Mouse (Mus musculus): Measurements from ENCODE around the gene Zfp668.

Gene Zfp668

GRCm38 (mm10) chr7:127894480-127894879 lies 17.9 kb upstream of the Zfp668 start:
- no peak for DNase-seq

GRCm38 (mm10) chr7:127890798-127891197 lies 14.2 kb upstream of the Zfp668 start, which contains the start of gene Prss53:
Gene Prss53, minus strand, starts transcription at chr7:127890970.
- no peak for DNase-seq

- DNase-seq, result no peak
These were observed 12.2 kb upstream of the Zfp668 start for GRCm38 (mm10) chr7:127888821-127889220.

GRCm38 (mm10) chr7:127887781-127888180 lies 11.2 kb upstream of the Zfp668 start:
- DNase-seq, result no peak

GRCm38 (mm10) chr7:127887191-127887590 lies 10.6 kb upstream of the Zfp668 start:
- no peak for DNase-seq

GRCm38 (mm10) chr7:127886551-127886950 lies 9.9 kb upstream of the Zfp668 start:
- no peak for DNase-seq

GRCm38 (mm10) chr7:127885951-127886350 lies 9.3 kb upstream of the Zfp668 start:
- DNase-seq, result no peak

- no peak for DNase-seq
These were observed 3.8 kb upstream of the Zfp668 start for GRCm38 (mm10) chr7:127880431-127880830.

- DNase-seq, result no peak
These were observed 2.7 kb upstream of the Zfp668 start for GRCm38 (mm10) chr7:127879301-127879700.

GRCm38 (mm10) chr7:127876041-127876466 lies 574 bp downstream of the Zfp668 start, which contains the start of gene Zfp646:
Gene Zfp646, plus strand, starts transcription at chr7:127876221.
- DNase-seq, result peak; percentile 95

GRCm38 (mm10) chr7:127875627-127876001 lies 1.0 kb downstream of the Zfp668 start:
- peak; percentile 99 for DNase-seq

- no peak for DNase-seq
These were observed 1.6 kb downstream of the Zfp668 start for GRCm38 (mm10) chr7:127874812-127875626.

- peak; percentile 15 for DNase-seq
These were observed 6.3 kb downstream of the Zfp668 start for GRCm38 (mm10) chr7:127870136-127870821.

GRCm38 (mm10) chr7:127869149-127869810 lies 7.3 kb downstream of the Zfp668 start:
- peak; percentile 90 for DNase-seq

- DNase-seq, result no peak
These were observed 9.0 kb downstream of the Zfp668 start for GRCm38 (mm10) chr7:127867641-127868040.

GRCm38 (mm10) chr7:127866434-127866833 lies 10.2 kb downstream of the Zfp668 start:
- DNase-seq, result no peak

- no peak for DNase-seq
These were observed 18.4 kb downstream of the Zfp668 start for GRCm38 (mm10) chr7:127858258-127858657.

- DNase-seq, result no peak
These were observed 25.7 kb downstream of the Zfp668 start for GRCm38 (mm10) chr7:127850906-127851305.

- no peak for DNase-seq
These were observed 26.4 kb downstream of the Zfp668 start for GRCm38 (mm10) chr7:127849973-127850875.

- peak; percentile 81 for DNase-seq
These were observed 34.5 kb downstream of the Zfp668 start for GRCm38 (mm10) chr7:127842001-127842718.

GRCm38 (mm10) chr7:127841340-127842000 lies 35.2 kb downstream of the Zfp668 start:
- DNase-seq, result peak; percentile 95
